Mouse (Mus musculus): Measurements from ENCODE around the gene Ift27.

- TF ChIP-seq POLR2A (IDR thresholded peaks at IDR 0.05; ENCODE audit: control insufficient read depth, low read depth, low read length) = no peak
- TF ChIP-seq CTCF (IDR thresholded peaks at IDR 0.05; ENCODE audit: control insufficient read depth, insufficient read depth, insufficient replicate concordance, low read depth, low read length) = no peak
Observed at GRCm38 (mm10) chr15:78177257-78177656, 3.4 kb upstream of the Ift27 start.

Measured in testis, adult 2 months (tissue).